Mouse (Mus musculus): Measurements from ENCODE around the gene Fbxo5. TPM values are rescaled to one million over a fixed set of nuclear protein-coding genes. Genes with fewer than 3 reads are reported as not detected.

Fbxo5 gene
- total RNA-seq, 4 experiments from 2014 or later, result 0.17 to 0.85 (median 0.34) TPM

Other genes with a start within 250 kb of the Fbxo5 start
- gene Myct1, start 211.8 kb downstream of the Fbxo5 start, total RNA-seq (2022), result 1 to 10 TPM; 2.6 to 3.5 (median 2.8) TPM
- not detected for gene Vip, start 166.4 kb downstream of the Fbxo5 start, total RNA-seq (2022)
- 1 to 10 TPM; 3.6 to 4.7 (median 4.5) TPM for gene Mtrf1l, start 18.3 kb upstream of the Fbxo5 start, total RNA-seq (2022)
- gene Rgs17, start 116.8 kb upstream of the Fbxo5 start, total RNA-seq (2022), result not detected